Mouse (Mus musculus): ENCODE data around the gene Smad6. TPM values are rescaled to one million over a fixed set of nuclear protein-coding genes. Genes with fewer than 3 reads are reported as not detected.

The Smad6 gene
- total and polyA plus RNA-seq, 2 experiments, result 4.1 to 12.6 TPM

- Histone ChIP-seq H3K79me2 (ENCODE audit: control insufficient read depth, insufficient read depth, low read length) (no peaks in the 10 kb centered on the region), H3K36me3 (ENCODE audit: control insufficient read depth, insufficient read depth, low read length) (no peaks in the 10 kb centered on the region), H3K27me3 (ENCODE audit: control insufficient read depth, insufficient read depth, low read length) (no peaks in the 10 kb centered on the region), H3K27ac (replicated peaks; ENCODE audit: insufficient read depth, low read depth, low read length) (peak overlapping the region; percentile 22; the same call in 1 of the 2 replicates), H3K4me1 (ENCODE audit: control insufficient read depth, insufficient read depth, low read length) (no peaks in the 10 kb centered on the region), H3K4me3 (ENCODE audit: insufficient read depth, low read depth, low read length) (no peak overlapping the region), H3K9ac (ENCODE audit: low read depth, low read length) (no peak overlapping the region)
- WGBS, result 72% methylated on average over 6 of the region's 6 CpGs
- peak; percentile 18 for DNase-seq (ENCODE audit: extremely low read depth, low read depth, low spot score)
- TF ChIP-seq POLR2A (IDR thresholded peaks at IDR 0.05; ENCODE audit: extremely low read depth, insufficient read depth, low read length) (no peak), CTCF (IDR thresholded peaks at IDR 0.05; ENCODE audit: low read depth, low read length) (no peak)
Measured at GRCm38 (mm10) chr9:64029908-64030631, 8.2 kb upstream of the Smad6 start.

DNA sequence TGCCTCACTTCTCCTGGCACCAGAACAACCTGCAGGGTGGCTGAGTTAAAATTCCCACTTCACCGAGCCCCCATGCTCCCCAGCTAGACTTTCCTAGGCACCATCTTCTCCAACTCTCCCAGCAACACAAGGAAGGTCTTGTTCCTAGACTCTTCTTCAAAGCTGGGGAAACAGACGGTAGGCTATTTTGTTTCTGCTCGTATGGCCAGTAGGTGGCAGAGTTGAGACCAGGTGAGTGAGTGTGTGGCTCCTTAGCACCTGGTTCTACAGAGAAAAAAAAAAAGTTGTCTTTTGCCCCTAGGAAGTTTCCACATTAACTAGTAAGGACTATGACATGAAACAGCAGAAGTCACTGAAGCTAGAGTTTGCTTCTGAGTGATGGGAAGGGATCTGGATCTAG, 3.7 kb upstream of the Smad6 start:
- Histone ChIP-seq H3K36me3 (ENCODE audit: control insufficient read depth, insufficient read depth, low read length) (no peaks in the 10 kb centered on the region), H3K79me2 (ENCODE audit: control insufficient read depth, insufficient read depth, low read length) (no peaks in the 10 kb centered on the region; the same call in 1 of the 2 replicates), H3K4me3 (ENCODE audit: insufficient read depth, low read depth, low read length) (no peak overlapping the region), H3K9ac (ENCODE audit: low read depth, low read length) (no peak overlapping the region), H3K4me1 (ENCODE audit: control insufficient read depth, insufficient read depth, low read length) (0 out of 2 replicates have a peak, but pooled peaks cover 2% of the 10 kb centered on the region), H3K27ac (replicated peaks; ENCODE audit: insufficient read depth, low read depth, low read length) (no peak overlapping the region), H3K27me3 (ENCODE audit: control insufficient read depth, insufficient read depth, low read length) (no peaks in the 10 kb centered on the region)
- TF ChIP-seq CTCF (IDR thresholded peaks at IDR 0.05; ENCODE audit: low read depth, low read length), result peak; percentile 69
- no peak for TF ChIP-seq POLR2A (IDR thresholded peaks at IDR 0.05; ENCODE audit: extremely low read depth, insufficient read depth, low read length)
- 4% methylated on average over 3 of the region's 3 CpGs for WGBS
- DNase-seq (ENCODE audit: extremely low read depth, low read depth, low spot score), result peak; percentile 70

- Histone ChIP-seq H3K36me3 (ENCODE audit: control insufficient read depth, insufficient read depth, low read length) (no peaks in the 10 kb centered on the region), H3K27ac (replicated peaks; ENCODE audit: insufficient read depth, low read depth, low read length) (no peak overlapping the region), H3K79me2 (ENCODE audit: control insufficient read depth, insufficient read depth, low read length) (peaks cover 5% of the 10 kb centered on the region; the same call in 1 of the 2 replicates), H3K4me3 (ENCODE audit: insufficient read depth, low read depth, low read length) (no peak overlapping the region), H3K27me3 (ENCODE audit: control insufficient read depth, insufficient read depth, low read length) (no peaks in the 10 kb centered on the region), H3K4me1 (ENCODE audit: control insufficient read depth, insufficient read depth, low read length) (0 out of 2 replicates have a peak, but pooled peaks cover 2% of the 10 kb centered on the region), H3K9ac (ENCODE audit: low read depth, low read length) (no peak overlapping the region)
- 15% methylated on average over 2 of the region's 2 CpGs for WGBS
- peak; percentile 54 for DNase-seq (ENCODE audit: extremely low read depth, low read depth, low spot score)
- TF ChIP-seq CTCF (IDR thresholded peaks at IDR 0.05; ENCODE audit: low read depth, low read length) (peak; percentile 61), POLR2A (IDR thresholded peaks at IDR 0.05; ENCODE audit: extremely low read depth, insufficient read depth, low read length) (no peak)
Measured at GRCm38 (mm10) chr9:64024976-64025375, 3.1 kb upstream of the Smad6 start.

- Histone ChIP-seq H3K79me2 (ENCODE audit: control insufficient read depth, insufficient read depth, low read length) (peaks cover 10% of the 10 kb centered on the region; the same call in 1 of the 2 replicates), H3K4me1 (ENCODE audit: control insufficient read depth, insufficient read depth, low read length) (peaks cover 2% of the 10 kb centered on the region; the same call in 1 of the 2 replicates), H3K4me3 (ENCODE audit: insufficient read depth, low read depth, low read length) (peak overlapping the region; percentile 69), H3K9ac (ENCODE audit: low read depth, low read length) (peak overlapping the region; percentile 72), H3K27ac (replicated peaks; ENCODE audit: insufficient read depth, low read depth, low read length) (peak overlapping the region; percentile 85), H3K27me3 (ENCODE audit: control insufficient read depth, insufficient read depth, low read length) (no peaks in the 10 kb centered on the region), H3K36me3 (ENCODE audit: control insufficient read depth, insufficient read depth, low read length) (no peaks in the 10 kb centered on the region)
- WGBS, result under 1% methylated on average over 51 of the region's 54 CpGs
- TF ChIP-seq CTCF (IDR thresholded peaks at IDR 0.05; ENCODE audit: low read depth, low read length), result no peak
- TF ChIP-seq POLR2A (IDR thresholded peaks at IDR 0.05; ENCODE audit: extremely low read depth, insufficient read depth, low read length), result no peak
- DNase-seq (ENCODE audit: extremely low read depth, low read depth, low spot score), result peak; percentile 86
Measured at GRCm38 (mm10) chr9:64022562-64023366, 905 bp upstream of the Smad6 start.

GRCm38 (mm10) chr9:64021319-64021850, 474 bp downstream of the Smad6 start:
- Histone ChIP-seq H3K36me3 (ENCODE audit: control insufficient read depth, insufficient read depth, low read length) (no peaks in the 10 kb centered on the region), H3K4me1 (ENCODE audit: control insufficient read depth, insufficient read depth, low read length) (peaks cover 2% of the 10 kb centered on the region; the same call in 1 of the 2 replicates), H3K27me3 (ENCODE audit: control insufficient read depth, insufficient read depth, low read length) (no peaks in the 10 kb centered on the region), H3K4me3 (ENCODE audit: insufficient read depth, low read depth, low read length) (peak overlapping the region; percentile 71), H3K27ac (replicated peaks; ENCODE audit: insufficient read depth, low read depth, low read length) (peak overlapping the region; percentile 66), H3K79me2 (ENCODE audit: control insufficient read depth, insufficient read depth, low read length) (peaks cover 12% of the 10 kb centered on the region; the same call in 1 of the 2 replicates), H3K9ac (ENCODE audit: low read depth, low read length) (peak overlapping the region; percentile 82)
- whole genome bisulfite sequencing, result under 1% methylated on average over 32 of the region's 32 CpGs
- DNase-seq (ENCODE audit: extremely low read depth, low read depth, low spot score), result peak; percentile 32
- no peak for TF ChIP-seq CTCF (IDR thresholded peaks at IDR 0.05; ENCODE audit: low read depth, low read length)
- no peak for TF ChIP-seq POLR2A (IDR thresholded peaks at IDR 0.05; ENCODE audit: extremely low read depth, insufficient read depth, low read length)
